Mouse (Mus musculus): ENCODE results near the gene Erf.

Gene Erf

GRCm38 (mm10) chr7:25237249-25238014 is 13.1 kb downstream of the Erf start, which contains the start of gene Gsk3a:
Gsk3a (minus strand) TSS chr7:25237851.
- DNase-seq, result peak; percentile 99

- peak; percentile 50 for DNase-seq
Observed at GRCm38 (mm10) chr7:25235526-25235925, 15.0 kb downstream of the Erf start.

GRCm38 (mm10) chr7:25233061-25233460 is 17.5 kb downstream of the Erf start:
- peak; percentile 34 for DNase-seq

- DNase-seq, result no peak
Observed at GRCm38 (mm10) chr7:25232101-25232648, 18.4 kb downstream of the Erf start.

GRCm38 (mm10) chr7:25230690-25231285 is 19.8 kb downstream of the Erf start:
- no peak for DNase-seq

GRCm38 (mm10) chr7:25227523-25228300 is 22.8 kb downstream of the Erf start:
- no peak for DNase-seq

- DNase-seq, result peak; percentile 50
Observed at GRCm38 (mm10) chr7:25222275-25222967, 28.1 kb downstream of the Erf start.

- DNase-seq, result peak; percentile 98
Observed at GRCm38 (mm10) chr7:25221102-25221883, 29.3 kb downstream of the Erf start, which contains the start of gene Zfp526. Zfp526 (plus strand) TSS chr7:25221425.

GRCm38 (mm10) chr7:25220457-25221101 is 30.0 kb downstream of the Erf start, which contains the start of gene Dedd2:
Dedd2 (minus strand) TSS chr7:25220615.
- DNase-seq, result peak; percentile 75

- DNase-seq, result peak; percentile 98
Observed at GRCm38 (mm10) chr7:25219756-25220456, 30.7 kb downstream of the Erf start.

- no peak for DNase-seq
Observed at GRCm38 (mm10) chr7:25219416-25219750, 31.2 kb downstream of the Erf start.

GRCm38 (mm10) chr7:25218705-25219415 is 31.7 kb downstream of the Erf start:
- DNase-seq, result peak; percentile 78

GRCm38 (mm10) chr7:25217653-25218395 is 32.7 kb downstream of the Erf start:
- peak; percentile 63 for DNase-seq

- DNase-seq, result no peak
Observed at GRCm38 (mm10) chr7:25214172-25214571, 36.4 kb downstream of the Erf start.

- no peak for DNase-seq
Observed at GRCm38 (mm10) chr7:25213099-25213498, 37.5 kb downstream of the Erf start.

- no peak for DNase-seq
Observed at GRCm38 (mm10) chr7:25210482-25210881, 40.1 kb downstream of the Erf start.

- DNase-seq, result no peak
Observed at GRCm38 (mm10) chr7:25209161-25209622, 41.4 kb downstream of the Erf start.

GRCm38 (mm10) chr7:25206094-25206830 is 44.3 kb downstream of the Erf start:
- DNase-seq, result peak; percentile 61

All from cerebellum, adult 9-11 months (tissue).